Mouse (Mus musculus) left cerebral cortex, postnatal 14 days (tissue): ENCODE results near the gene Pfkfb2. TPM values are rescaled to one million over a fixed set of nuclear protein-coding genes. Genes with fewer than 3 reads are reported as not detected.
"Not testable (repeated sequence)": the region's sequence is repeated elsewhere in the genome, so short reads cannot be mapped to it uniquely, and the experiment has no call there.

Source experiments
- DNase-seq, 2 experiments: peaks; one replicate each; pipeline ENCODE4 v3.0.0; 2021 to 2022; ENCODE audit warnings: low spot score in 2 of 2, mixed read lengths in 1 of 2
- intact Hi-C: fragments of 180-260 bp; cut with DNase I; formaldehyde crosslinking; loops from one replicate; pipeline ENCODE4 v1.15.1; 2025
- total RNA-seq, 2 experiments: library from RNA; stranded (reverse); gene quantifications; 2 replicates each; pipeline ENCODE4 v1.2.3; 2021

Pfkfb2 gene
- total RNA-seq, 2 experiments from 2014 or later, result 40.1 to 41.9 TPM

- intact Hi-C loops, result no loop called here
- no peak for DNase-seq
Measured at GRCm38 (mm10) chr1:130710283-130711080, 18.6 kb downstream of the Pfkfb2 start.

- DNase-seq, result no peak
- intact Hi-C loops, result no loop called here
Measured at GRCm38 (mm10) chr1:130703613-130704012, 25.4 kb downstream of the Pfkfb2 start.

- no peak for DNase-seq
- intact Hi-C loops, result no loop called here
Measured at GRCm38 (mm10) chr1:130701976-130702375, 27.1 kb downstream of the Pfkfb2 start.

- peak; percentile 39 to 40 for DNase-seq
- intact Hi-C loops, result no loop called here
Measured at GRCm38 (mm10) chr1:130699937-130700633, 29.0 kb downstream of the Pfkfb2 start.

GRCm38 (mm10) chr1:130698601-130699000, 30.5 kb downstream of the Pfkfb2 start:
- intact Hi-C loops, result no loop called here
- DNase-seq, result no peak

GRCm38 (mm10) chr1:130683905-130684304, 45.1 kb downstream of the Pfkfb2 start:
- no peak for DNase-seq
- intact Hi-C loops, result no loop called here

- intact Hi-C loops, result no loop called here
- DNase-seq, result no peak
Measured at GRCm38 (mm10) chr1:130681656-130682413, 47.2 kb downstream of the Pfkfb2 start.

GRCm38 (mm10) chr1:130681075-130681474, 48.0 kb downstream of the Pfkfb2 start:
- intact Hi-C loops, result no loop called here
- DNase-seq, result no peak

- DNase-seq, result no peak
- intact Hi-C loops, result no loop called here
Measured at GRCm38 (mm10) chr1:130678551-130678950, 50.5 kb downstream of the Pfkfb2 start.

GRCm38 (mm10) chr1:130663576-130663975, 65.5 kb downstream of the Pfkfb2 start:
- intact Hi-C loops, DNase-seq: not testable (repeated sequence)

- intact Hi-C loops, result no loop called here
- DNase-seq, result no peak
Measured at GRCm38 (mm10) chr1:130661454-130661853, 67.6 kb downstream of the Pfkfb2 start, which contains the start of gene C4bp. Gene C4bp (minus strand): TSS chr1:130661632.

- intact Hi-C loops, DNase-seq: not testable (repeated sequence)
Measured at GRCm38 (mm10) chr1:130659641-130660040, 69.4 kb downstream of the Pfkfb2 start.

- no peak for DNase-seq
- intact Hi-C loops, result no loop called here
Measured at GRCm38 (mm10) chr1:130644103-130644502, 85.0 kb downstream of the Pfkfb2 start.

GRCm38 (mm10) chr1:130640967-130641366, 88.1 kb downstream of the Pfkfb2 start:
- no peak for DNase-seq
- intact Hi-C loops, result no loop called here

Other genes with a start within 250 kb of the Pfkfb2 start
- not detected for gene Zp3r, start 99.6 kb downstream of the Pfkfb2 start, total RNA-seq
- not detected for gene C4bp, start 67.6 kb downstream of the Pfkfb2 start, total RNA-seq
- gene Gm29427, start 13.5 kb downstream of the Pfkfb2 start, total RNA-seq, result under 1 TPM in 1 of 2 experiments, not detected in 1; 0.62 TPM
- 10 to 100 TPM; 12.9 to 13.6 TPM for gene Yod1, start 11.9 kb downstream of the Pfkfb2 start, total RNA-seq
- 1 to 10 TPM; 1.6 TPM for gene AA986860, start 2.7 kb upstream of the Pfkfb2 start, total RNA-seq
- gene Fcamr, start 71.6 kb upstream of the Pfkfb2 start, total RNA-seq, result not detected
- under 1 TPM; 0.08 to 0.09 TPM for gene Pigr, start 97.4 kb upstream of the Pfkfb2 start, total RNA-seq
- gene Fcmr, start 136.4 kb upstream of the Pfkfb2 start, total RNA-seq, result under 1 TPM in 1 of 2 experiments, not detected in 1; 0.33 TPM
- gene Il24, start 158.2 kb upstream of the Pfkfb2 start, total RNA-seq, result not detected
- gene Il20, start 182.2 kb upstream of the Pfkfb2 start, total RNA-seq, result not detected
- gene Il19, start 210.9 kb upstream of the Pfkfb2 start, total RNA-seq, result not detected